Mouse (Mus musculus) CH12.LX (cell line): Measurements from ENCODE around the gene Hoxd12. TPM values are rescaled to one million over a fixed set of nuclear protein-coding genes. Genes with fewer than 3 reads are reported as not detected.

Experiments used
- DNase-seq: peaks from one replicate; pipeline ENCODE4 v3.0.0-alpha.2; 2013; ENCODE audit errors: extremely low read depth
- H3K27ac ChIP-seq: 2 replicates; pipeline ENCODE4 v1.5.1; 2012; ENCODE audit warnings: low read depth, mild to moderate bottlenecking, control low read depth, moderate library complexity; ENCODE audit not compliant: insufficient read depth
- H3K27me3 ChIP-seq: replicated peaks from 2 replicates; pipeline ENCODE3; 2012; ENCODE audit warnings: inconsistent platforms
- H3K36me3 ChIP-seq, 2 experiments: replicated peaks in 1 of 2; 2 replicates each; pipeline versions ENCODE3 to v1.6.1; 2012; ENCODE audit warnings: inconsistent platforms in 1 of 2, low read length in 1 of 2, mild to moderate bottlenecking in 1 of 2, mixed read lengths in 1 of 2, moderate library complexity in 1 of 2; ENCODE audit not compliant: control insufficient read depth in 1 of 2, insufficient read depth in 1 of 2
- H3K4me1 ChIP-seq, 2 experiments: 2 replicates each; pipeline ENCODE4 v1.6.1; 2012; ENCODE audit warnings: inconsistent platforms in 1 of 2, moderate library complexity in 1 of 2; ENCODE audit not compliant: insufficient read depth in 2 of 2, control insufficient read depth in 1 of 2
- H3K4me2 ChIP-seq: 2 replicates; pipeline ENCODE4 v1.6.1; 2012; ENCODE audit warnings: low read depth, mild to moderate bottlenecking, control low read depth; ENCODE audit not compliant: poor library complexity, insufficient read depth, severe bottlenecking
- H3K4me3 ChIP-seq, 3 experiments: fragments of 150-350 bp in 1 of 3; sonication (generic) in 1 of 3; replicated peaks in 1 of 3; 2 replicates each; pipeline versions ENCODE3 to v1.5.1; 2011 to 2012; ENCODE audit warnings: low read depth in 2 of 3, low read length in 2 of 3, mild to moderate bottlenecking in 2 of 3, moderate library complexity in 2 of 3, control low read depth in 1 of 3, improper control_type of control experiment in 1 of 3, inconsistent platforms in 1 of 3, mixed read lengths in 1 of 3; ENCODE audit not compliant: poor library complexity in 1 of 3
- H3K79me2 ChIP-seq: replicated peaks from 2 replicates; pipeline ENCODE4 v1.6.1; 2012; ENCODE audit warnings: mild to moderate bottlenecking, moderate library complexity; ENCODE audit not compliant: control insufficient read depth, poor library complexity, insufficient read depth, severe bottlenecking; ENCODE audit errors: extremely low read depth
- H3K9ac ChIP-seq: 2 replicates; pipeline ENCODE4 v1.6.1; 2012; ENCODE audit warnings: low read depth, mild to moderate bottlenecking, control low read depth, moderate library complexity; ENCODE audit not compliant: insufficient read depth
- H3K9me3 ChIP-seq: replicated peaks from 2 replicates; pipeline ENCODE3; 2012; ENCODE audit warnings: low read length, inconsistent platforms, mixed read lengths
- CHD1 ChIP-seq: IDR thresholded peaks from 2 replicates; pipeline ENCODE4 v1.6.1; 2012; ENCODE audit warnings: low read depth, low read length, improper control_type of control experiment, inconsistent platforms
- CHD2 ChIP-seq: IDR thresholded peaks from 2 replicates; pipeline ENCODE4 v1.6.1; 2011; ENCODE audit warnings: low read length, improper control_type of control experiment
- CTCF ChIP-seq, 2 experiments: IDR thresholded peaks in 1 of 2; conservative IDR thresholded peaks in 1 of 2; 2 replicates each; pipeline ENCODE4 v1.5.1; 2011 to 2012; ENCODE audit warnings: low read depth in 2 of 2, low read length in 2 of 2, improper control_type of control experiment in 1 of 2, inconsistent platforms in 1 of 2, mild to moderate bottlenecking in 1 of 2, moderate library complexity in 1 of 2
- ELF1 ChIP-seq: IDR thresholded peaks from 2 replicates; pipeline ENCODE4 v1.6.1; 2014; ENCODE audit warnings: low read depth, mild to moderate bottlenecking, inconsistent platforms, low read length, improper control_type of control experiment
- GABPA ChIP-seq: IDR thresholded peaks from 2 replicates; pipeline ENCODE4 v1.6.1; 2012; ENCODE audit warnings: low read depth, low read length, improper control_type of control experiment, inconsistent platforms; ENCODE audit not compliant: insufficient replicate concordance
- JUN ChIP-seq: IDR thresholded peaks from 2 replicates; pipeline ENCODE4 v1.6.1; 2011; ENCODE audit warnings: low read depth, mild to moderate bottlenecking, low read length, improper control_type of control experiment, moderate library complexity; ENCODE audit not compliant: insufficient read depth
- JUND ChIP-seq: conservative IDR thresholded peaks from 2 replicates; pipeline ENCODE4 v1.6.1; 2011; ENCODE audit warnings: low read depth, low read length, improper control_type of control experiment
- KAT2A ChIP-seq: IDR thresholded peaks from 2 replicates; pipeline ENCODE4 v1.6.1; 2012; ENCODE audit warnings: low read length, improper control_type of control experiment, inconsistent platforms; ENCODE audit not compliant: insufficient replicate concordance
- MAFK ChIP-seq: IDR thresholded peaks from 2 replicates; pipeline ENCODE4 v1.6.1; 2011; ENCODE audit warnings: low read length, improper control_type of control experiment; ENCODE audit not compliant: insufficient replicate concordance
- MXI1 ChIP-seq: IDR thresholded peaks from 2 replicates; pipeline ENCODE4 v1.6.1; 2011; ENCODE audit warnings: mild to moderate bottlenecking, low read depth, low read length, improper control_type of control experiment
- MYC ChIP-seq: IDR thresholded peaks from 2 replicates; pipeline ENCODE4 v1.6.1; 2011; ENCODE audit warnings: low read depth, mild to moderate bottlenecking, improper control_type of control experiment, low read length
- NRF1 ChIP-seq: IDR thresholded peaks from 2 replicates; pipeline ENCODE4 v1.6.1; 2014; ENCODE audit warnings: low read depth, mild to moderate bottlenecking, inconsistent platforms, low read length, improper control_type of control experiment, moderate library complexity
- PAX5 ChIP-seq: IDR thresholded peaks from 2 replicates; pipeline ENCODE4 v1.6.1; 2012; ENCODE audit warnings: low read length, inconsistent platforms, mixed read lengths
- SMC3 ChIP-seq: IDR thresholded peaks from 2 replicates; pipeline ENCODE4 v1.6.1; 2011; ENCODE audit warnings: low read depth, low read length, improper control_type of control experiment
- TBP ChIP-seq: conservative IDR thresholded peaks from 2 replicates; pipeline ENCODE4 v1.6.1; 2011; ENCODE audit warnings: low read depth, low read length, improper control_type of control experiment
- TCF12 ChIP-seq: IDR thresholded peaks from 2 replicates; pipeline ENCODE4 v1.6.1; 2014; ENCODE audit warnings: low read depth, mild to moderate bottlenecking, inconsistent platforms, low read length, improper control_type of control experiment
- USF1 ChIP-seq: IDR thresholded peaks from 2 replicates; pipeline ENCODE4 v1.6.1; 2014; ENCODE audit warnings: low read depth, mild to moderate bottlenecking, inconsistent platforms, low read length, improper control_type of control experiment
- USF2 ChIP-seq: conservative IDR thresholded peaks from 2 replicates; pipeline ENCODE4 v1.6.1; 2011; ENCODE audit warnings: low read depth, low read length, improper control_type of control experiment
- ZC3H11A ChIP-seq: IDR thresholded peaks from 2 replicates; pipeline ENCODE4 v1.6.1; 2012; ENCODE audit warnings: low read depth, mild to moderate bottlenecking, inconsistent platforms, low read length, improper control_type of control experiment
- ZMIZ1 ChIP-seq: IDR thresholded peaks from 2 replicates; pipeline ENCODE4 v1.6.1; 2012; ENCODE audit warnings: low read depth, mild to moderate bottlenecking, inconsistent platforms, low read length, improper control_type of control experiment
- dilution Hi-C: fragments of 300-500 bp; cut with MboI; formaldehyde crosslinking; loops from 2 replicates; pipeline ENCODE4 v1.14.3; 2020; ENCODE audit warnings: low sequenced_read_pairs; ENCODE audit not compliant: extremely low pct_unique_long_range_greater_than_20kb, extremely low pct_ligation_motif_present
- in situ Hi-C: fragments of 300-500 bp; cut with MboI; formaldehyde crosslinking; loops from 3 replicates; pipeline ENCODE4 v1.14.3; 2019; ENCODE audit warnings: low sequenced_read_pairs, low pct_ligation_motif_present, low pct_unique_long_range_greater_than_20kb, mixed read lengths
- polyA plus RNA-seq: library from polyadenylated mRNA; unstranded; fragments of >175 nt; gene quantifications from 2 replicates; pipeline ENCODE4 v1.2.1, GENCODE M21; 2012; ENCODE audit warnings: low read depth; ENCODE audit not compliant: insufficient read length
- total RNA-seq, 2 experiments: library from RNA; depleted of rRNA; stranded (reverse); fragments of 300-350 nt in 1 of 2; fragments of >200 nt in 1 of 2; gene quantifications; 2 replicates each; pipeline ENCODE4 v1.2.3; 2012 to 2014

Hoxd12 gene
- total and polyA plus RNA-seq, 3 experiments, result not detected

GRCm38 (mm10) chr2:74696442-74697335, 21.9 kb downstream of the Hoxd12 start:
- in situ Hi-C loops, result loop anchor here (10.0 to 25.0 kb wide), 2 partner anchors 448 to 616 kb away; no protein-coding TSS in a partner anchor
- Histone ChIP-seq H3K4me1 (no peaks in the 10 kb centered on the region), H3K27me3 (no peaks in the 10 kb centered on the region), H3K27ac (no peak overlapping the region), H3K4me2 (no peak overlapping the region), H3K4me3 (no peak overlapping the region), H3K36me3 (no peaks in the 10 kb centered on the region), H3K79me2 (no peaks in the 10 kb centered on the region), H3K9ac (no peak overlapping the region), H3K9me3 (peaks cover 19% of the 10 kb centered on the region)
- dilution Hi-C loops, result no loop called here
- TF ChIP-seq ZMIZ1, result no peak
- no peak for TF ChIP-seq GABPA
- TF ChIP-seq MXI1, result no peak
- no peak for TF ChIP-seq ZC3H11A
- TF ChIP-seq MAFK, result no peak
- no peak for TF ChIP-seq ELF1
- no peak for TF ChIP-seq CHD1
- no peak for TF ChIP-seq USF1
- no peak for TF ChIP-seq SMC3
- no peak for TF ChIP-seq PAX5
- TF ChIP-seq TBP, result no peak
- TF ChIP-seq JUN, result no peak
- no peak for TF ChIP-seq JUND
- no peak for TF ChIP-seq CHD2
- TF ChIP-seq CTCF (conservative IDR thresholded peaks at IDR 0.05 in 1 of 2, IDR thresholded peaks at IDR 0.05 in 1 of 2; ENCODE audit: low read depth in 2 of 2, low read length in 2 of 2), result no peak
- no peak for TF ChIP-seq MYC
- TF ChIP-seq TCF12, result no peak
- TF ChIP-seq KAT2A, result no peak
- TF ChIP-seq NRF1, result no peak
- no peak for DNase-seq

- TF ChIP-seq TBP (no peak), USF2 (no peak)
- H3K79me2 ChIP-seq, result no peaks in the 10 kb centered on the region
- H3K4me3 ChIP-seq, result no peak within 1 kb of the TSS
- no peaks in the 10 kb centered on the region for H3K36me3 ChIP-seq
- no peak within 1 kb of the TSS for H3K4me2 ChIP-seq
- no peak within 1 kb of the TSS for H3K9ac ChIP-seq
- H3K27ac ChIP-seq, result no peak within 1 kb of the TSS
- H3K27me3 ChIP-seq, result no peaks in the 10 kb centered on the region
- in situ Hi-C loops (loop anchor here (10.0 to 25.0 kb wide), 2 partner anchors 447 to 615 kb away; no protein-coding TSS in a partner anchor), dilution Hi-C loops (no loop called here)
- H3K9me3 ChIP-seq, result peaks cover 11% of the 10 kb centered on the region
- DNase-seq, result no peak
- no peaks in the 10 kb centered on the region for H3K4me1 ChIP-seq
These were observed 22.8 kb downstream of the Hoxd12 start, which contains the start of gene Hoxd9 for GRCm38 (mm10) chr2:74697567-74698121. Gene Hoxd9 (plus strand): TSS chr2:74697727.
